Mouse (Mus musculus): ENCODE data around the gene Cotl1.

The Cotl1 gene

GRCm38 (mm10) chr8:119788607-119789381, 51.5 kb downstream of the Cotl1 start:
- POLR2A ChIA-PET: interaction anchor here in 2 of 4 experiments (0.7 kb wide), 2 partner anchors 49 to 51 kb away, joined by 3 to 5 read pairs; no protein-coding TSS in a partner anchor
- CTCF ChIA-PET: interaction anchor here (0.5 to 2.3 kb wide), 10 partner anchors 9 to 1273 kb away, joined by 3 to 10 read pairs (median 4); partner anchors contain the start of gene Tldc1 (in 1 of the 4)

- CTCF ChIA-PET: interaction anchor here in 2 of 4 experiments (0.6 to 0.8 kb wide), 2 partner anchors 15 to 111 kb away, joined by 3 read pairs; no protein-coding TSS in a partner anchor
- POLR2A ChIA-PET: interaction anchor here in 1 of 4 experiments (1.5 kb wide), 1 partner anchor 53 kb away, joined by 3 read pairs; the partner anchor contains the start of gene Cotl1
These were observed 53.0 kb downstream of the Cotl1 start for GRCm38 (mm10) chr8:119787341-119787740.

GRCm38 (mm10) chr8:119786871-119787270, 53.5 kb downstream of the Cotl1 start:
- POLR2A ChIA-PET: interaction anchor here in 1 of 4 experiments (1.0 to 1.8 kb wide), 3 partner anchors 12 to 256 kb away, joined by 3 to 7 read pairs (median 3); partner anchors contain the start of gene Cotl1

GRCm38 (mm10) chr8:119785764-119786405, 54.5 kb downstream of the Cotl1 start:
- ChIA-PET POLR2A (interaction anchor here in 2 of 4 experiments (0.6 to 1.8 kb wide), 4 partner anchors 13 to 265 kb away, joined by 3 to 7 read pairs (median 4); partner anchors contain the start of gene Cotl1 (in 1 of the 2)), CTCF (interaction anchor here in 2 of 4 experiments (0.5 to 1.3 kb wide), 8 partner anchors 101 to 403 kb away, joined by 3 to 7 read pairs (median 3); no protein-coding TSS in a partner anchor)

More at GRCm38 (mm10) chr8:119786871-119787270, 53.5 kb downstream of the Cotl1 start:
- CTCF ChIA-PET: interaction anchor here in 2 of 4 experiments (0.5 to 1.2 kb wide), 2 partner anchors 100 to 402 kb away, joined by 3 read pairs; no protein-coding TSS in a partner anchor

GRCm38 (mm10) chr8:119784676-119785075, 55.7 kb downstream of the Cotl1 start:
- CTCF ChIA-PET: interaction anchor here (0.5 to 4.0 kb wide), 9 partner anchors 18 to 263 kb away, joined by 3 to 32 read pairs (median 4); partner anchors contain the start of genes Cotl1 (in 1 of the 4) and Crispld2 (in 1 of the 4)
- POLR2A ChIA-PET: interaction anchor here in 1 of 4 experiments (0.8 kb wide), 1 partner anchor 429 kb away, joined by 3 read pairs; no protein-coding TSS in a partner anchor

GRCm38 (mm10) chr8:119784141-119784574, 56.2 kb downstream of the Cotl1 start:
- ChIA-PET POLR2A (interaction anchor here in 1 of 4 experiments (0.8 kb wide), 1 partner anchor 428 kb away, joined by 3 read pairs; no protein-coding TSS in a partner anchor), CTCF (interaction anchor here (0.5 to 8.3 kb wide), 18 partner anchors 18 to 697 kb away, joined by 3 to 126 read pairs (median 4); partner anchors contain the start of genes Cotl1 (in 1 of the 4) and Crispld2 (in 1 of the 4))

- POLR2A ChIA-PET: no interaction called here
- CTCF ChIA-PET: interaction anchor here (0.6 to 8.3 kb wide), 27 partner anchors 8 to 697 kb away, joined by 3 to 126 read pairs (median 5); partner anchors contain the start of genes Cotl1 (in 1 of the 4), Crispld2 (in 1 of the 4) and Klhl36 (in 1 of the 4)
These were observed 56.8 kb downstream of the Cotl1 start for GRCm38 (mm10) chr8:119783579-119783978.

- CTCF ChIA-PET: interaction anchor here (0.5 to 8.3 kb wide), 108 partner anchors 8 to 1796 kb away, joined by 3 to 126 read pairs (median 4); partner anchors contain the start of genes Cotl1 (in 3 of the 4), Klhl36 (in 2 of the 4), 6430548M08Rik (in 1 of the 4) and Taf1c (in 1 of the 4)
- POLR2A ChIA-PET: interaction anchor here in 2 of 4 experiments (0.5 to 1.2 kb wide), 9 partner anchors 12 to 104 kb away, joined by 3 to 5 read pairs (median 3); no protein-coding TSS in a partner anchor
These were observed 57.6 kb downstream of the Cotl1 start for GRCm38 (mm10) chr8:119782715-119783114.

- ChIA-PET CTCF (interaction anchor here (0.5 to 8.3 kb wide), 28 partner anchors 10 to 421 kb away, joined by 3 to 126 read pairs (median 4); partner anchors contain the start of genes Cotl1 (in 1 of the 4), Klhl36 (in 1 of the 4) and Taf1c (in 1 of the 4)), POLR2A (interaction anchor here in 2 of 4 experiments (0.5 to 0.9 kb wide), 4 partner anchors 10 to 129 kb away, joined by 3 to 6 read pairs (median 3); partner anchors contain the start of genes Gm20388 (in 1 of the 2) and Usp10 (in 1 of the 2))
These were observed 59.1 kb downstream of the Cotl1 start for GRCm38 (mm10) chr8:119781086-119781840.

GRCm38 (mm10) chr8:119780402-119781049, 59.8 kb downstream of the Cotl1 start:
- POLR2A ChIA-PET: interaction anchor here in 3 of 4 experiments (0.5 to 2.4 kb wide), 6 partner anchors 10 to 92 kb away, joined by 3 to 9 read pairs (median 6); no protein-coding TSS in a partner anchor
- CTCF ChIA-PET: interaction anchor here (0.5 to 8.3 kb wide), 51 partner anchors 8 to 469 kb away, joined by 3 to 126 read pairs (median 4); partner anchors contain the start of gene Klhl36 (in 1 of the 4)

- CTCF ChIA-PET: interaction anchor here (0.6 to 8.3 kb wide), 105 partner anchors 8 to 502 kb away, joined by 3 to 126 read pairs (median 4); partner anchors contain the start of genes Klhl36 (in 3 of the 4), 6430548M08Rik (in 1 of the 4), Atp2c2 (in 1 of the 4) and Cotl1 (in 1 of the 4)
These were observed 61.2 kb downstream of the Cotl1 start for GRCm38 (mm10) chr8:119779013-119779737.

GRCm38 (mm10) chr8:119778263-119778662, 62.1 kb downstream of the Cotl1 start, which contains the start of gene Tldc1:
Tldc1 (minus strand) TSS chr8:119778416.
- ChIA-PET POLR2A (interaction anchor here in 3 of 4 experiments (0.6 to 2.4 kb wide), 42 partner anchors 10 to 755 kb away, joined by 3 to 15 read pairs (median 4); partner anchors contain the start of genes Cotl1 (in 2 of the 3), Gm20388 (in 2 of the 3), Mbtps1 (in 2 of the 3) and Usp10 (in 2 of the 3)), CTCF (interaction anchor here (0.5 to 8.3 kb wide), 71 partner anchors 10 to 542 kb away, joined by 3 to 126 read pairs (median 5); partner anchors contain the start of genes 6430548M08Rik (in 1 of the 4), Atp2c2 (in 1 of the 4), Hsbp1 (in 1 of the 4) and Klhl36 (in 1 of the 4))

More at GRCm38 (mm10) chr8:119779013-119779737, 61.2 kb downstream of the Cotl1 start:
- POLR2A ChIA-PET: interaction anchor here (0.7 to 2.4 kb wide), 17 partner anchors 12 to 366 kb away, joined by 3 to 15 read pairs (median 4); partner anchors contain the start of gene Cotl1 (in 2 of the 4)

- POLR2A ChIA-PET: interaction anchor here in 3 of 4 experiments (0.8 to 2.4 kb wide), 39 partner anchors 9 to 439 kb away, joined by 3 to 15 read pairs (median 4); partner anchors contain the start of genes Gm20388 (in 2 of the 3), Mbtps1 (in 2 of the 3), Usp10 (in 2 of the 3) and 6430548M08Rik (in 1 of the 3)
- CTCF ChIA-PET: interaction anchor here (0.5 to 8.3 kb wide), 66 partner anchors 9 to 542 kb away, joined by 3 to 126 read pairs (median 5); partner anchors contain the start of genes 6430548M08Rik (in 1 of the 4), Atp2c2 (in 1 of the 4), Hsbp1 (in 1 of the 4) and Klhl36 (in 1 of the 4)
These were observed 62.6 kb downstream of the Cotl1 start for GRCm38 (mm10) chr8:119777765-119778164.

GRCm38 (mm10) chr8:119776668-119777245, 63.6 kb downstream of the Cotl1 start:
- ChIA-PET POLR2A (interaction anchor here in 3 of 4 experiments (0.6 to 2.1 kb wide), 11 partner anchors 16 to 491 kb away, joined by 3 to 9 read pairs (median 3); partner anchors contain the start of gene Mbtps1 (in 1 of the 3)), CTCF (interaction anchor here (1.3 to 8.3 kb wide), 15 partner anchors 11 to 364 kb away, joined by 3 to 126 read pairs (median 9); no protein-coding TSS in a partner anchor)

Measured in embryonic stem cell, embryonic (primary cell).